Mouse (Mus musculus) liver, postnatal 0 days (tissue): ENCODE measurements around the gene Ccdc47.

Experiments used
- CTCF ChIP-seq: sonication (generic); IDR thresholded peaks from 2 replicates; pipeline ENCODE4 v1.5.1; 2016; ENCODE audit warnings: antibody characterized with exemption, low read depth
- EP300 ChIP-seq: IDR thresholded peaks from 2 replicates; pipeline ENCODE4 v1.6.1; 2016; ENCODE audit warnings: antibody characterized with exemption, low read depth, mild to moderate bottlenecking

GRCm38 (mm10) chr11:106159921-106160840, 56.0 kb downstream of the Ccdc47 start:
- TF ChIP-seq CTCF (no peak), EP300 (no peak)
